Mouse (Mus musculus) embryonic fibroblast, embryonic 13.5 days (primary cell): ENCODE data around the gene Noct.

Source experiments
- CTCF ChIP-seq: IDR thresholded peaks from 2 replicates; pipeline ENCODE4 v1.5.1; 2011; ENCODE audit warnings: mild to moderate bottlenecking, control low read depth, low read length, moderate library complexity, borderline replicate concordance; ENCODE audit not compliant: insufficient read depth
- POLR2A ChIP-seq: IDR thresholded peaks from 2 replicates; pipeline ENCODE4 v1.6.1; 2011; ENCODE audit warnings: low read depth, mild to moderate bottlenecking, control low read depth, low read length, moderate library complexity

GRCm38 (mm10) chr3:51233918-51234751, 9.9 kb downstream of the Noct start:
- TF ChIP-seq CTCF (peak; percentile 94), POLR2A (no peak)
